In genomic region chr13:8644805-8645679, GRCm38 (mm10) we compare ENCODE assay signal across 13 mouse cellular contexts.
A peak's percentile ranks its signal among the peaks of the same experiment; 100 is the strongest.
DNase-seq lines count a peak whose midpoint lies in the region; ATAC-seq lines count a peak whose summit lies in the region.
"Had no signal": no experiment of that assay in that cellular context is flagged by ENCODE, and none has a peak within 500 bp of the region (broad histone marks: within the 10 kb centered on the region; RNA-seq: fewer than 3 reads in every experiment).

No protein-coding gene starts in this region.

- no peaks in the 10 kb centered on the region for H3K27me3 ChIP-seq in midbrain, embryonic 11.5 days (ENCODE audit: control insufficient read depth, insufficient read depth, low read length)
- H3K27me3 ChIP-seq in midbrain, embryonic 15.5 days (replicated peaks): no peaks in the 10 kb centered on the region
- no peaks in the 10 kb centered on the region for H3K27me3 ChIP-seq in liver, embryonic 12.5 days (replicated peaks)
- H3K27me3 ChIP-seq in forebrain, embryonic 13.5 days: no peaks in the 10 kb centered on the region
- H3K27me3 ChIP-seq: heart, embryonic 13.5 days; neural tube, embryonic 13.5 days had no signal

- DNase-seq in midbrain, embryonic 11.5 days (ENCODE audit: low spot score, missing footprints): peak; percentile 51
- no peak for DNase-seq in left cerebral cortex, adult 18-20 months (ENCODE audit: low spot score in 2 of 2)
- no peak for DNase-seq in layer of hippocampus, adult 9-10 months (ENCODE audit: low spot score)
- DNase-seq: right cerebral cortex, postnatal 14 days; thymus, adult 18-20 months had no signal

- H3K9ac ChIP-seq in midbrain, embryonic 11.5 days (ENCODE audit: low read length): no peak overlapping the region
- no peak overlapping the region for H3K9ac ChIP-seq in midbrain, embryonic 15.5 days
- no peak overlapping the region for H3K9ac ChIP-seq in liver, embryonic 12.5 days
- H3K9ac ChIP-seq in forebrain, embryonic 13.5 days: no peak overlapping the region
- H3K9ac ChIP-seq: heart, embryonic 13.5 days; neural tube, embryonic 13.5 days had no signal

- no peak for ATAC-seq in midbrain, embryonic 11.5 days (ENCODE audit: low FRiP score)
- no peak for ATAC-seq in midbrain, embryonic 15.5 days (replicated peaks)
- ATAC-seq in common myeloid progenitor, adult 5-6 weeks (replicated peaks; ENCODE audit: low read depth, poor library complexity, severe bottlenecking): peak; percentile 90
- ATAC-seq in liver, embryonic 12.5 days: 0 out of 2 replicates have a peak, but pooled peaks have one; percentile 40
- ATAC-seq in forebrain, embryonic 13.5 days: no peak

- H3K4me3 ChIP-seq in midbrain, embryonic 11.5 days (ENCODE audit: low read depth, low read length): no peak overlapping the region
- no peak overlapping the region for H3K4me3 ChIP-seq in midbrain, embryonic 15.5 days
- no peak overlapping the region for H3K4me3 ChIP-seq in liver, embryonic 12.5 days
- H3K4me3 ChIP-seq in forebrain, embryonic 13.5 days: no peak overlapping the region
- H3K4me3 ChIP-seq: heart, embryonic 13.5 days; limb, embryonic 10.5 days; midbrain, embryonic 10.5 days; neural tube, embryonic 13.5 days had no signal

- H3K36me3 ChIP-seq in midbrain, embryonic 11.5 days (ENCODE audit: control insufficient read depth, insufficient read depth, low read length): no peaks in the 10 kb centered on the region
- no peaks in the 10 kb centered on the region for H3K36me3 ChIP-seq in midbrain, embryonic 15.5 days (replicated peaks)
- H3K36me3 ChIP-seq in liver, embryonic 12.5 days: no peaks in the 10 kb centered on the region
- no peaks in the 10 kb centered on the region for H3K36me3 ChIP-seq in forebrain, embryonic 13.5 days (ENCODE audit: poor library complexity, severe bottlenecking)
- H3K36me3 ChIP-seq: heart, embryonic 13.5 days; limb, embryonic 10.5 days; midbrain, embryonic 10.5 days; neural tube, embryonic 13.5 days had no signal

- no peak overlapping the region for H3K27ac ChIP-seq in midbrain, embryonic 11.5 days (ENCODE audit: low read depth, low read length)
- no peak overlapping the region for H3K27ac ChIP-seq in midbrain, embryonic 15.5 days
- no peak overlapping the region for H3K27ac ChIP-seq in liver, embryonic 12.5 days
- no peak overlapping the region for H3K27ac ChIP-seq in forebrain, embryonic 13.5 days
- H3K27ac ChIP-seq: heart, embryonic 13.5 days; limb, embryonic 10.5 days; midbrain, embryonic 10.5 days; neural tube, embryonic 13.5 days had no signal

- no peaks in the 10 kb centered on the region for H3K9me3 ChIP-seq in midbrain, embryonic 11.5 days (ENCODE audit: control insufficient read depth, low read length)
- H3K9me3 ChIP-seq in midbrain, embryonic 15.5 days: no peaks in the 10 kb centered on the region
- no peaks in the 10 kb centered on the region for H3K9me3 ChIP-seq in liver, embryonic 12.5 days (replicated peaks)
- H3K9me3 ChIP-seq in forebrain, embryonic 13.5 days (replicated peaks): no peaks in the 10 kb centered on the region
- H3K9me3 ChIP-seq: heart, embryonic 13.5 days; limb, embryonic 10.5 days; midbrain, embryonic 10.5 days; neural tube, embryonic 13.5 days had no signal

- no peak overlapping the region for H3K4me2 ChIP-seq in midbrain, embryonic 11.5 days
- H3K4me2 ChIP-seq in midbrain, embryonic 15.5 days: no peak overlapping the region
- no peak overlapping the region; the same call in 1 of the 2 replicates for H3K4me2 ChIP-seq in liver, embryonic 12.5 days
- no peak overlapping the region for H3K4me2 ChIP-seq in forebrain, embryonic 13.5 days
- H3K4me2 ChIP-seq: heart, embryonic 13.5 days; neural tube, embryonic 13.5 days had no signal

- no peaks in the 10 kb centered on the region for H3K4me1 ChIP-seq in midbrain, embryonic 11.5 days (ENCODE audit: control insufficient read depth, insufficient read depth, low read length)
- H3K4me1 ChIP-seq in midbrain, embryonic 15.5 days: no peaks in the 10 kb centered on the region
- peaks cover 25% of the 10 kb centered on the region for H3K4me1 ChIP-seq in liver, embryonic 12.5 days
- H3K4me1 ChIP-seq in forebrain, embryonic 13.5 days: no peaks in the 10 kb centered on the region
- H3K4me1 ChIP-seq: limb, embryonic 10.5 days; midbrain, embryonic 10.5 days; neural tube, embryonic 13.5 days had no signal

- WGBS in midbrain, embryonic 11.5 days: 90% methylated on average over 9 of the region's 9 CpGs
- 88% methylated on average over 9 of the region's 9 CpGs for WGBS in midbrain, embryonic 15.5 days
- 33% methylated on average over 9 of the region's 9 CpGs for whole genome bisulfite sequencing in liver, embryonic 12.5 days (ENCODE audit: insufficient replicate concordance)
- 86% methylated on average over 9 of the region's 9 CpGs for WGBS in forebrain, embryonic 13.5 days

Comparison
In these comparisons a context has a peak if more than half of its experiments do, and no peak if none do; other contexts are left out.
1. ATAC-seq: peak in common myeloid progenitor, adult 5-6 weeks (single experiment) and liver, embryonic 12.5 days (single experiment); none in midbrain, embryonic 11.5 days (single experiment), midbrain, embryonic 15.5 days (single experiment) and forebrain, embryonic 13.5 days (single experiment).